In genomic region chr8:78267894-78268411, GRCm38 (mm10) we compare ENCODE assay signal across 9 mouse cellular contexts. TPM values are rescaled to one million over a fixed set of nuclear protein-coding genes. Genes with fewer than 3 reads are reported as not detected.
DNase-seq lines count a peak whose midpoint lies in the region; ATAC-seq lines count a peak whose summit lies in the region.
"Had no signal": no experiment of that assay in that cellular context is flagged by ENCODE, and none has a peak within 500 bp of the region (broad histone marks: within the 10 kb centered on the region; RNA-seq: fewer than 3 reads in every experiment).

No protein-coding gene starts in this region.

- no peaks in the 10 kb centered on the region for H3K36me3 ChIP-seq in kidney, embryonic 16.5 days (ENCODE audit: insufficient read depth, low read length)
- H3K36me3 ChIP-seq in forebrain, embryonic 12.5 days (replicated peaks) = no peaks in the 10 kb centered on the region
- H3K36me3 ChIP-seq in midbrain, embryonic 10.5 days = no peaks in the 10 kb centered on the region
- H3K36me3 ChIP-seq: G1E had no signal

- 0 out of 2 replicates have a peak overlapping the region, but pooled peaks have one; percentile 24 for H3K27ac ChIP-seq in kidney, embryonic 16.5 days (ENCODE audit: low read length)
- no peak overlapping the region for H3K27ac ChIP-seq in forebrain, embryonic 12.5 days
- H3K27ac ChIP-seq in midbrain, embryonic 10.5 days (replicated peaks) = 0 out of 2 replicates have a peak overlapping the region, but pooled peaks have one; percentile 46

- H3K4me1 ChIP-seq in kidney, embryonic 16.5 days (ENCODE audit: insufficient read depth, low read length) = peaks cover 7% of the 10 kb centered on the region; the same call in 1 of the 2 replicates
- H3K4me1 ChIP-seq in forebrain, embryonic 12.5 days = peaks cover 14% of the 10 kb centered on the region
- H3K4me1 ChIP-seq in midbrain, embryonic 10.5 days = peaks cover 9% of the 10 kb centered on the region

- intact Hi-C loops in gastrocnemius, postnatal 36 days (cut with DNase I) = no loop called here

- H3K9ac ChIP-seq in kidney, embryonic 16.5 days (replicated peaks; ENCODE audit: low read length) = no peak overlapping the region
- no peak overlapping the region for H3K9ac ChIP-seq in forebrain, embryonic 12.5 days

- no peaks in the 10 kb centered on the region for H3K27me3 ChIP-seq in kidney, embryonic 16.5 days (ENCODE audit: insufficient read depth, low read length)
- peaks cover 9% of the 10 kb centered on the region; the same call in 1 of the 2 replicates for H3K27me3 ChIP-seq in forebrain, embryonic 12.5 days
- H3K27me3 ChIP-seq in midbrain, embryonic 10.5 days (ENCODE audit: low read depth, poor library complexity, severe bottlenecking) = no peaks in the 10 kb centered on the region

- peak overlapping the region; percentile 15; the same call in 1 of the 2 replicates for H3K4me2 ChIP-seq in kidney, embryonic 16.5 days (replicated peaks; ENCODE audit: low read depth, low read length)
- H3K4me2 ChIP-seq in forebrain, embryonic 12.5 days = peak overlapping the region; percentile 3; the same call in 1 of the 2 replicates

- ATAC-seq in kidney, embryonic 16.5 days (ENCODE audit: low FRiP score, low TSS enrichment) = peak; percentile 77; the same call in 1 of the 2 replicates
- peak; percentile 49; the same call in 1 of the 2 replicates for ATAC-seq in forebrain, embryonic 12.5 days (ENCODE audit: low FRiP score)

- H3K4me3 ChIP-seq in kidney, embryonic 16.5 days (ENCODE audit: low read length) = no peak overlapping the region
- no peak overlapping the region for H3K4me3 ChIP-seq in forebrain, embryonic 12.5 days (replicated peaks)
- no peak overlapping the region; the same call in 1 of the 2 replicates for H3K4me3 ChIP-seq in midbrain, embryonic 10.5 days

- no peaks in the 10 kb centered on the region for H3K9me3 ChIP-seq in kidney, embryonic 16.5 days (ENCODE audit: low read length)
- no peaks in the 10 kb centered on the region for H3K9me3 ChIP-seq in forebrain, embryonic 12.5 days
- H3K9me3 ChIP-seq in midbrain, embryonic 10.5 days (replicated peaks) = no peaks in the 10 kb centered on the region
- H3K9me3 ChIP-seq: G1E had no signal

- 4% methylated on average over 7 of the region's 7 CpGs for WGBS in kidney, embryonic 16.5 days
- WGBS in forebrain, embryonic 12.5 days = 1% methylated on average over 7 of the region's 7 CpGs
- under 1% methylated on average over 7 of the region's 7 CpGs for WGBS in midbrain, embryonic 10.5 days

- DNase-seq in kidney, adult 18-20 months = no peak
- peak; percentile 55 for DNase-seq in WW6 (ENCODE audit: low read depth, low spot score)
- peak; percentile 18 for DNase-seq in midbrain, embryonic 10.5 days (ENCODE audit: low spot score)
- no peak for DNase-seq in gastrocnemius, postnatal 36 days
- no peak for DNase-seq in spleen, adult 18-20 months
- DNase-seq: cerebellum, postnatal 36 days had no signal

RNA-seq across cellular contexts. Expression of gene Ttc29, which starts 54.9 kb away (rescaled TPM):
- 0.12 TPM in 1 of 2 replicates, not detected in the other for polyA plus RNA-seq in kidney, embryonic 16.5 days (2015; fragmentation: Nextera tagmentation; extraction: Ambion mirVana)
- polyA plus RNA-seq in forebrain, embryonic 12.5 days (2016; fragmentation: Nextera tagmentation; extraction: Ambion mirVana) = 0.31 and 0.33 TPM in 2 replicates
- polyA plus RNA-seq in midbrain, embryonic 10.5 days (2016; fragmentation: Nextera tagmentation; extraction: Ambion mirVana) = 0.17 TPM in 1 of 2 replicates, not detected in the other
- not detected for total RNA-seq in gastrocnemius, postnatal 36 days (2021)

Comparison
In these comparisons a context has a peak if more than half of its experiments do, and no peak if none do; other contexts are left out.
1. DNase-seq: peak in WW6 (single experiment) and midbrain, embryonic 10.5 days (single experiment); none in kidney, adult 18-20 months (single experiment), gastrocnemius, postnatal 36 days (0 of 2) and spleen, adult 18-20 months (0 of 2).